Mouse (Mus musculus) embryonic fibroblast, embryonic 13.5 days (primary cell): Measurements from ENCODE around the gene Pcnx2. TPM values are rescaled to one million over a fixed set of nuclear protein-coding genes. Genes with fewer than 3 reads are reported as not detected.

ENCODE experiments used
- H3K27ac ChIP-seq: 2 replicates; pipeline ENCODE4 v1.5.1; 2012; ENCODE audit warnings: low read length, control low read depth, inconsistent platforms; ENCODE audit not compliant: insufficient read depth
- H3K4me1 ChIP-seq: 2 replicates; pipeline ENCODE4 v1.6.1; 2011; ENCODE audit warnings: low read length; ENCODE audit not compliant: control insufficient read depth, insufficient read depth
- H3K4me3 ChIP-seq: 2 replicates; pipeline ENCODE4 v1.5.1; 2011; ENCODE audit warnings: mild to moderate bottlenecking, control low read depth, low read length; ENCODE audit not compliant: insufficient read depth
- CTCF ChIP-seq: IDR thresholded peaks from 2 replicates; pipeline ENCODE4 v1.5.1; 2011; ENCODE audit warnings: mild to moderate bottlenecking, control low read depth, low read length, moderate library complexity, borderline replicate concordance; ENCODE audit not compliant: insufficient read depth
- POLR2A ChIP-seq: IDR thresholded peaks from 2 replicates; pipeline ENCODE4 v1.6.1; 2011; ENCODE audit warnings: low read depth, mild to moderate bottlenecking, control low read depth, low read length, moderate library complexity
- polyA plus RNA-seq: library from polyadenylated mRNA; stranded (reverse); fragments of >200 nt; gene quantifications from 2 replicates; pipeline ENCODE4 v1.2.4, GENCODE M21; 2011; ENCODE audit warnings: low read depth; ENCODE audit not compliant: missing spikeins, insufficient read length

Gene Pcnx2
- polyA plus RNA-seq, 1 experiment, result not detected

DNA sequence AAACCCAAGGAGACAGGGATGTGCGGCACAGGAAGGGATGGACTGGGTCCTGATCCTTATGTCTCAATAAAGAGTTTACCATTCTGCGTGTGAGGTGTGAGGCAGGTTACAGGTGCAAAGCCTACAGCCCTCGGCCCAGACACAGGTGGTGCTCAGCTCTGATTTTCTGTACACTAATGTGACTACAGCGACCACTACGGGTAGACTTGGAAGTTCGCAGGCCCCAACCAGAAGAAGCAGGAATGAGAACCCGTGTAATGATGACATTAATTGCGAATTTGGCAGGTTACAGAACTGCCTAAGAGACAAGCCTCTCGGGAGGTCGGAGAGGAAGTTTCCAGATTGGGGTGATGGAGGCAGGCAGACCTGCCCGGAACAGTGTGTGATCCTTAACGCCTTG is 32.0 kb downstream of the Pcnx2 start:
- TF ChIP-seq POLR2A (no peak), CTCF (no peak)
- H3K4me3 ChIP-seq, result no peak overlapping the region
- H3K4me1 ChIP-seq, result no peaks in the 10 kb centered on the region
- no peak overlapping the region for H3K27ac ChIP-seq

DNA sequence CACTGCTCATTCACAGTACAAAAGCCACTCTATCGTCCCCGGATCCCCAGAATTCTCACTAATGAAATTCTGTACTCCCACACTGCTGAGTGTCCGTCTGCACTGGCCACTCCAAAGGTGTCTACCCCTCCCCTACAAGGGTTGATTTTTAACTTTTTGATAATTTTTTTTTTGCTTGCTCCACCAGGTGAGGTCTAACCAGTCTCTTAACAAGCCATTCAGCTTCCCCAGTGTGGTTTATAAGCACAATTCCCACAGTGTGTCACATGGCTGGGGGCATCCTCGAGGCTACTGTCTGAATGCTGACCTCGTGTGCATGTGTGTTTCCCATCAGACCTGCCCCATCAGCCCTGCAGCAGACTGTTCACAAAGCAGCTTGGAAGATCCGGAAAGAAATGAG is 40.9 kb downstream of the Pcnx2 start:
- no peak overlapping the region for H3K4me3 ChIP-seq
- H3K4me1 ChIP-seq, result no peaks in the 10 kb centered on the region
- H3K27ac ChIP-seq, result no peak overlapping the region
- TF ChIP-seq CTCF, result no peak
- no peak for TF ChIP-seq POLR2A

GRCm38 (mm10) chr8:125856160-125856559 is 42.0 kb downstream of the Pcnx2 start:
- TF ChIP-seq POLR2A (no peak), CTCF (no peak)
- H3K4me1 ChIP-seq, result no peaks in the 10 kb centered on the region
- no peak overlapping the region for H3K4me3 ChIP-seq
- H3K27ac ChIP-seq, result no peak overlapping the region

GRCm38 (mm10) chr8:125854379-125854778 is 43.7 kb downstream of the Pcnx2 start:
- Histone ChIP-seq H3K27ac (no peak overlapping the region), H3K4me1 (no peaks in the 10 kb centered on the region), H3K4me3 (no peak overlapping the region)
- TF ChIP-seq CTCF (no peak), POLR2A (no peak)

GRCm38 (mm10) chr8:125853300-125853699 is 44.8 kb downstream of the Pcnx2 start:
- Histone ChIP-seq H3K4me1 (no peaks in the 10 kb centered on the region), H3K4me3 (no peak overlapping the region), H3K27ac (no peak overlapping the region)
- TF ChIP-seq POLR2A (no peak), CTCF (no peak)

- H3K27ac ChIP-seq, result no peak overlapping the region
- H3K4me3 ChIP-seq, result no peak overlapping the region
- no peaks in the 10 kb centered on the region for H3K4me1 ChIP-seq
- no peak for TF ChIP-seq POLR2A
- TF ChIP-seq CTCF, result no peak
These were observed 48.9 kb downstream of the Pcnx2 start for GRCm38 (mm10) chr8:125849181-125849580.

- no peak overlapping the region for H3K4me3 ChIP-seq
- TF ChIP-seq CTCF (no peak), POLR2A (no peak)
- H3K4me1 ChIP-seq, result no peaks in the 10 kb centered on the region
- H3K27ac ChIP-seq, result no peak overlapping the region
These were observed 50.3 kb downstream of the Pcnx2 start for GRCm38 (mm10) chr8:125847842-125848241.

GRCm38 (mm10) chr8:125845281-125845680 is 52.8 kb downstream of the Pcnx2 start:
- H3K4me1 ChIP-seq, result no peaks in the 10 kb centered on the region
- no peak overlapping the region for H3K27ac ChIP-seq
- TF ChIP-seq POLR2A (no peak), CTCF (no peak)
- no peak overlapping the region for H3K4me3 ChIP-seq

DNA sequence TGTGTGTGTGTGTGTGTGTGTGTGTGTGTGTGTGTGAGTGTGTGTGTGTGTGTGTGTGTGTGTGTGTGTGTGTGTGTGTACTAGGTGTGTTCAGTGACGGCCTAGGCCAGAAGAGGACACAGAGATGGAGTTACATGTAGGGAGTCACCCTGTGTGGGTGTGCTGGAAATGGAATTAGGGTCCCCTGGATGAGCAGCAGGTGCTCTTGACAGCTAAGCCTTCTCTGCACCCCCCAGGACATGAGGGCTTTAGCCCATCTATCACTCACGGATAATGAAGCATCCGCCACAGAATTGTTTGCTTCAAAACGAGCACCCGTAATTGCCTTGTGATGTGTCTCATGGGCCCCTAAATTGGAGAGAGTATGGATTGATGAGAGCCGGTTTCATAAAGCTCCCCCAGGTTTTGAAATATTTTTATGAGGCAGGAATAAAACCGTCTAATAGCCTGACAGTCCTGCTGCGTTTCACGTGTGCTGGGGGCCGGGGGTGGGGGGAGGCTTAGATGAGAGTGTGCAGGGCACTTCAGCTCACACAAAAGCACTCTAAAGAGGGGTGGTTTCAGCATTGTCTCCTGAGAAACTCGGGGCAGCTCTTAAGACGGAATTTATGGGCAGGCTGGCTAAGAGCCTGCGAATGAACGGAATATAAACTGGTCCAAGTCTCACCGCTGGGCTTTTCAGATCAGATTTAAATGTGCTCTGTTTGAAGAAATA is 54.8 kb downstream of the Pcnx2 start:
- Histone ChIP-seq H3K4me1 (no peaks in the 10 kb centered on the region), H3K27ac (no peak overlapping the region), H3K4me3 (no peak overlapping the region)
- TF ChIP-seq POLR2A (no peak), CTCF (no peak)

DNA sequence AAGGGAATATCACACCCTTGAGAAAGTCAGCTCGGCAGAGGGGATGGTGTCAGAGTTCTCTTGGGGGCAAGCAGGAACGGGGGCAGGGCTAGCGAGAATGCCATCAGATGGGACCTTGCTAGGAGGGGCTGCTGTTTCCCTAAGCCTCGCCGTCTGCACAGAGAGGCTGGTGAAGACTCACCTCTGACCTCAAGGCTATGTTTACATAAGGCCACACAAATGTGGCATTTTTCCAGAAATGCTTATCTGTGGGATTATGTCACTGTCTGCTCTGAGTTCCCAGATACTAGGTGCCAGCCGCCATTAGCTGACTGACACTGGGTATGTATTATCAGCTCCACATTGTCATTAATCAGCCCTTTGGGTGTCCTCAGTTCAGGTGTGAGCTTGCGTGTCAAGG is 56.0 kb downstream of the Pcnx2 start:
- Histone ChIP-seq H3K27ac (no peak overlapping the region), H3K4me3 (no peak overlapping the region), H3K4me1 (no peaks in the 10 kb centered on the region)
- TF ChIP-seq POLR2A (no peak), CTCF (no peak)

- TF ChIP-seq POLR2A, result no peak
- no peak overlapping the region for H3K4me3 ChIP-seq
- H3K27ac ChIP-seq, result no peak overlapping the region
- no peaks in the 10 kb centered on the region; the same call in 1 of the 2 replicates for H3K4me1 ChIP-seq
These were observed 73.4 kb downstream of the Pcnx2 start for GRCm38 (mm10) chr8:125824688-125825087.
